Mouse (Mus musculus): ENCODE data around the gene Kcnn4. TPM values are rescaled to one million over a fixed set of nuclear protein-coding genes. Genes with fewer than 3 reads are reported as not detected.

Kcnn4 gene
- polyA plus RNA-seq, 1 experiment = 9.0 TPM

DNA sequence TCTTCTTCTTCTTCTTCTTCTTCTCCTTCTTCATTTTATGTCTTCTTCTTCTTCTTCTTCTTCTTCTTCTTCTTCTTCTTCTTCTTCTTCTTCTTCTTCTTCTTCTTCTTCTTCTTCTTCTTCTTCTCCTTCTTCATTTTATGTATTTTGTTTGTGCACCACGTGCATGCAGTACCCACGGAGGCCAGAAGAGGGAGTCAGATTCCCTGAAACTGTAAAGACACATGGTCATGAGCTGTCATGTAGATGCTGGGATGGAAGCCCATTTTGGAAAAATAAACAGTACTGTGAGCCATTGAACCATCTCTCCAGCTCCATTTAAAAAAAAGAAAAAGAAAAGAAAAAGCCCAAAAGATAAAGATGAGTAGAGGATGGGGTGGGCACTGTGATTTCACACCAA, 31.8 kb upstream of the Kcnn4 start:
- WGBS = 33% methylated on average over 2 of the region's 2 CpGs
- no peak for DNase-seq
- Histone ChIP-seq H3K4me1 (ENCODE audit: control insufficient read depth, insufficient read depth, low read length) (no peaks in the 10 kb centered on the region), H3K4me3 (replicated peaks; ENCODE audit: extremely low read depth, low read depth, low read length) (no peak overlapping the region)
- TF ChIP-seq POLR2A (IDR thresholded peaks at IDR 0.05; ENCODE audit: borderline replicate concordance, extremely low read depth, low read depth, low read length) = no peak
- TF ChIP-seq CTCF (IDR thresholded peaks at IDR 0.05; ENCODE audit: insufficient read depth, low read length) = no peak

- no peaks in the 10 kb centered on the region for H3K4me1 ChIP-seq (ENCODE audit: control insufficient read depth, insufficient read depth, low read length)
- TF ChIP-seq POLR2A (IDR thresholded peaks at IDR 0.05; ENCODE audit: borderline replicate concordance, extremely low read depth, low read depth, low read length) (no peak), CTCF (IDR thresholded peaks at IDR 0.05; ENCODE audit: insufficient read depth, low read length) (no peak)
- DNase-seq = no peak
- H3K4me3 ChIP-seq (replicated peaks; ENCODE audit: extremely low read depth, low read depth, low read length) = no peak overlapping the region
- 72% methylated on average over 7 of the region's 7 CpGs for WGBS
Observed at GRCm38 (mm10) chr7:24343701-24344272, 26.3 kb upstream of the Kcnn4 start.

GRCm38 (mm10) chr7:24346444-24346843, 23.6 kb upstream of the Kcnn4 start:
- no peak for DNase-seq
- TF ChIP-seq CTCF (IDR thresholded peaks at IDR 0.05; ENCODE audit: insufficient read depth, low read length) (no peak), POLR2A (IDR thresholded peaks at IDR 0.05; ENCODE audit: borderline replicate concordance, extremely low read depth, low read depth, low read length) (no peak)
- Histone ChIP-seq H3K4me1 (ENCODE audit: control insufficient read depth, insufficient read depth, low read length) (no peaks in the 10 kb centered on the region), H3K4me3 (replicated peaks; ENCODE audit: extremely low read depth, low read depth, low read length) (no peak overlapping the region)
- 65% methylated on average over 5 of the region's 5 CpGs for WGBS

- DNase-seq = no peak
- TF ChIP-seq POLR2A (IDR thresholded peaks at IDR 0.05; ENCODE audit: borderline replicate concordance, extremely low read depth, low read depth, low read length) = no peak
- TF ChIP-seq CTCF (IDR thresholded peaks at IDR 0.05; ENCODE audit: insufficient read depth, low read length) = no peak
- WGBS = 39% methylated on average over 6 of the region's 6 CpGs
- Histone ChIP-seq H3K4me1 (ENCODE audit: control insufficient read depth, insufficient read depth, low read length) (no peaks in the 10 kb centered on the region), H3K4me3 (replicated peaks; ENCODE audit: extremely low read depth, low read depth, low read length) (no peak within 1 kb of the TSS)
Observed at GRCm38 (mm10) chr7:24348896-24349295, 21.2 kb upstream of the Kcnn4 start, which contains the start of gene Lypd5. Lypd5 (plus strand) TSS chr7:24349196.

GRCm38 (mm10) chr7:24355646-24356045, 14.4 kb upstream of the Kcnn4 start:
- H3K4me1 ChIP-seq (ENCODE audit: control insufficient read depth, insufficient read depth, low read length) = no peaks in the 10 kb centered on the region
- WGBS = 73% methylated on average over 6 of the region's 6 CpGs
- H3K4me3 ChIP-seq (replicated peaks; ENCODE audit: extremely low read depth, low read depth, low read length) = no peak overlapping the region
- TF ChIP-seq CTCF (IDR thresholded peaks at IDR 0.05; ENCODE audit: insufficient read depth, low read length) = no peak
- no peak for TF ChIP-seq POLR2A (IDR thresholded peaks at IDR 0.05; ENCODE audit: borderline replicate concordance, extremely low read depth, low read depth, low read length)
- no peak for DNase-seq

- WGBS = 68% methylated on average over 10 of the region's 10 CpGs
- Histone ChIP-seq H3K4me3 (replicated peaks; ENCODE audit: extremely low read depth, low read depth, low read length) (no peak overlapping the region), H3K4me1 (ENCODE audit: control insufficient read depth, insufficient read depth, low read length) (no peaks in the 10 kb centered on the region)
- DNase-seq = no peak
- TF ChIP-seq CTCF (IDR thresholded peaks at IDR 0.05; ENCODE audit: insufficient read depth, low read length) = no peak
- TF ChIP-seq POLR2A (IDR thresholded peaks at IDR 0.05; ENCODE audit: borderline replicate concordance, extremely low read depth, low read depth, low read length) = no peak
Observed at GRCm38 (mm10) chr7:24356081-24356480, 14.0 kb upstream of the Kcnn4 start.

GRCm38 (mm10) chr7:24357899-24358298, 12.2 kb upstream of the Kcnn4 start:
- DNase-seq = no peak
- Histone ChIP-seq H3K4me3 (replicated peaks; ENCODE audit: extremely low read depth, low read depth, low read length) (no peak overlapping the region), H3K4me1 (ENCODE audit: control insufficient read depth, insufficient read depth, low read length) (no peaks in the 10 kb centered on the region)
- TF ChIP-seq POLR2A (IDR thresholded peaks at IDR 0.05; ENCODE audit: borderline replicate concordance, extremely low read depth, low read depth, low read length) = no peak
- 0 out of 2 replicates have a peak, but pooled peaks have one; percentile 17 for TF ChIP-seq CTCF (IDR thresholded peaks at IDR 0.05; ENCODE audit: insufficient read depth, low read length)
- WGBS = 47% methylated on average over 4 of the region's 4 CpGs

DNA sequence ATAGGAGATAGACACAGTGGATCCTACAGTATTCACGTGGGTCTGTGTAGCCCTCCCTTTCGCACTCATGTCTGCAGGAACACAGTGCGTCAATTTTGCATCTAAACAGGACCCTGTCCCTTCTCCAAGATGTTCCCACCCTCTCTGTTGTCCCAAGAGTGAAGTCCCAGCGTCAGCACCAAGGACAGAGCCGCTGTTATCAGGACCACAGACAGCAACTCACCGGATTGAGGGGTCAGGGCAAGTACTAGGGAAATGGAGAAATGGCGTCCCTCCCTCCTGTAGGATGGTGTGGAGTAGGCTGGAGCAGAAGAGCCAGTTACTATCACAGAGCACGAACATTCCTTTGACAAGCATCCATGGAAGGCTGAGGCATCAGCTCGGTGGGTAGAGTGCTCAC, 10.8 kb upstream of the Kcnn4 start:
- WGBS = 19% methylated on average over 9 of the region's 9 CpGs
- TF ChIP-seq POLR2A (IDR thresholded peaks at IDR 0.05; ENCODE audit: borderline replicate concordance, extremely low read depth, low read depth, low read length) (no peak), CTCF (IDR thresholded peaks at IDR 0.05; ENCODE audit: insufficient read depth, low read length) (no peak)
- Histone ChIP-seq H3K4me3 (replicated peaks; ENCODE audit: extremely low read depth, low read depth, low read length) (no peak overlapping the region), H3K4me1 (ENCODE audit: control insufficient read depth, insufficient read depth, low read length) (no peaks in the 10 kb centered on the region)
- no peak for DNase-seq

GRCm38 (mm10) chr7:24361001-24361400, 9.1 kb upstream of the Kcnn4 start:
- no peaks in the 10 kb centered on the region; the same call in 1 of the 2 replicates for H3K4me1 ChIP-seq (ENCODE audit: control insufficient read depth, insufficient read depth, low read length)
- WGBS = 59% methylated on average over 4 of the region's 4 CpGs
- TF ChIP-seq POLR2A (IDR thresholded peaks at IDR 0.05; ENCODE audit: borderline replicate concordance, extremely low read depth, low read depth, low read length) (no peak), CTCF (IDR thresholded peaks at IDR 0.05; ENCODE audit: insufficient read depth, low read length) (no peak)
- no peak for DNase-seq
- H3K4me3 ChIP-seq (replicated peaks; ENCODE audit: extremely low read depth, low read depth, low read length) = no peak overlapping the region

DNA sequence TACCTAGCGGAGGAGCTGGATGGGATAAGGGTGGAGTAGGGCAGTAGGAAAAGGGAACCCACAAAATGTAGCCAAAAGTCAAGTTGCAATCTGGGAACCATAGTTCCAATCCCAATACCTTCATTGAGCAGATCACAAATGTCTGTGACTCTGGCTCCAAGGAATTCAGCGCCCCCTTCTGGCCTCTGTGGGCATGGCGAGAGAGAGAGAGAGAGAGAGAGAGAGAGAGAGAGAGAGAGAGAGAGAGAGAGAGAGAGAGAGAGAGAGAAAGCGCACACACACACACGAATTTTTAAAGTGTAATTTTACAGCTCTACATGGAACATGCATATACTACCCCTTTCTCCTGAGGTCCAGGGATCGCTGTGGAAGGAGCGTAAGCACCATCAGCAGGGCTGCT, 6.8 kb upstream of the Kcnn4 start:
- no peak for DNase-seq
- Histone ChIP-seq H3K4me3 (replicated peaks; ENCODE audit: extremely low read depth, low read depth, low read length) (no peak overlapping the region), H3K4me1 (ENCODE audit: control insufficient read depth, insufficient read depth, low read length) (no peaks in the 10 kb centered on the region; the same call in 1 of the 2 replicates)
- WGBS = 14% methylated on average over 7 of the region's 7 CpGs
- 0 out of 2 replicates have a peak, but pooled peaks have one; percentile 12 for TF ChIP-seq CTCF (IDR thresholded peaks at IDR 0.05; ENCODE audit: insufficient read depth, low read length)
- TF ChIP-seq POLR2A (IDR thresholded peaks at IDR 0.05; ENCODE audit: borderline replicate concordance, extremely low read depth, low read depth, low read length) = no peak
